Mouse (Mus musculus) thymus, adult 2 months (tissue): ENCODE results near the gene Ezr.

Source experiments
- CTCF ChIP-seq: fragments of 200-500 bp; IDR thresholded peaks from 2 replicates; pipeline ENCODE4 v1.5.1; 2012; ENCODE audit warnings: mild to moderate bottlenecking, control low read depth, low read length, moderate library complexity, borderline replicate concordance; ENCODE audit not compliant: control insufficient read depth, poor library complexity, insufficient read depth; ENCODE audit errors: extremely low read depth
- POLR2A ChIP-seq: fragments of 200-500 bp; IDR thresholded peaks from 2 replicates; pipeline ENCODE4 v1.6.1; 2012; ENCODE audit warnings: mild to moderate bottlenecking, low read length, control low read depth, moderate library complexity; ENCODE audit not compliant: control insufficient read depth, poor library complexity, insufficient read depth; ENCODE audit errors: extremely low read depth

- TF ChIP-seq CTCF (no peak), POLR2A (no peak)
These were observed 49.9 kb downstream of the Ezr start for GRCm38 (mm10) chr17:6732665-6733064.
